ENCODE assay signal across 1 mouse cellular context in the genomic region with DNA sequence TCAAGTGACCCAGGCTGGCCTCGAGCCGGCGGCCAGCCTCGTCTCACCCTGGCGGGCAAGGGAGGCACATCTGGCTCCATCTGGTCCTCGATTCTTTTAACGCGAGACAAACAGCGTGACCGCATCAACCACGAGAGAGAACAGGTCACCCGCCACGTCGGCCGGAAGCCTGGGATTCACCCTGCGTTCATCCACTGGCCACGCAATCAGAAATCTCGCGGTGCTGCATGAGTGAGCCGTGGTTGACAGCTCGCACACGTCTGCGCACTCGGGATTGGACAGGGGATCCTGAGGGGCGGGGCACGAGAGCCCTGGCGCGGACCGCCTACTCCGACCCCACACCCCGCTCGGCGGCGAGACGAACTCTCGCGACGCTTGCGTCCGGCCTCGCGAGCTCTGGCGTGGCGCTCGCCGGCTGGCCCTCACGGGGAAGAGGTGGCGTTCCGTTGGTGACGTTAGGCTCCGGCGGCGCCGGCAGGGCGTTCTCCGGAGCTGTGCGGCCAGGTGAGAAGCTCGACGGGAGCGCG.
TF ChIP-seq lines count a peak whose summit lies in the region.

A gene (plus strand): TSS at position 378 of the 527 bp plus-strand sequence.

TF ChIP-seq in CH12.LX, 34 proteins besides CTCF, POLR2A, EP300 and RAD21 (continued from another document):
- TF ChIP-seq ELF1 (IDR thresholded peaks at IDR 0.05; ENCODE audit: low read depth, low read length) (peak; percentile 60; the same call in 1 of the 2 replicates), MEF2A (IDR thresholded peaks at IDR 0.05; ENCODE audit: borderline replicate concordance, low read depth, low read length) (peak; percentile 46; the same call in 1 of the 2 replicates), USF1 (IDR thresholded peaks at IDR 0.05; ENCODE audit: low read depth, low read length) (no peak), IRF4 (IDR thresholded peaks at IDR 0.05; ENCODE audit: low read depth, low read length) (peak; percentile 37; the same call in 1 of the 2 replicates), ZC3H11A (IDR thresholded peaks at IDR 0.05; ENCODE audit: low read depth, low read length) (no peak), JUND (conservative IDR thresholded peaks at IDR 0.05; ENCODE audit: low read depth, low read length) (no peak), CHD2 (IDR thresholded peaks at IDR 0.05; ENCODE audit: low read length) (peak; percentile 98), MAX (IDR thresholded peaks at IDR 0.05; ENCODE audit: low read length) (peak; percentile 92), MAZ (IDR thresholded peaks at IDR 0.05; ENCODE audit: low read depth, low read length) (no peak), NELFE (IDR thresholded peaks at IDR 0.05; ENCODE audit: low read depth, low read length) (peak; percentile 63), TBP (conservative IDR thresholded peaks at IDR 0.05; ENCODE audit: low read depth, low read length) (peak; percentile 49; the same call in 1 of the 2 replicates), MXI1 (IDR thresholded peaks at IDR 0.05; ENCODE audit: low read depth, low read length) (no peak), BHLHE40 (IDR thresholded peaks at IDR 0.05; ENCODE audit: low read depth, low read length) (peak; percentile 48; the same call in 1 of the 2 replicates), ZNF384 (IDR thresholded peaks at IDR 0.05; ENCODE audit: low read depth, low read length) (no peak), RCOR1 (conservative IDR thresholded peaks at IDR 0.05; ENCODE audit: low read depth, low read length) (no peak), MAFK (IDR thresholded peaks at IDR 0.05; ENCODE audit: insufficient replicate concordance, low read length) (no peak), SIN3A (IDR thresholded peaks at IDR 0.05; ENCODE audit: low read length) (no peak), KAT2A (IDR thresholded peaks at IDR 0.05; ENCODE audit: insufficient replicate concordance, low read length) (no peak), MYC (IDR thresholded peaks at IDR 0.05; ENCODE audit: low read depth, low read length) (peak; percentile 76; the same call in 1 of the 2 replicates)
TF ChIP-seq in CH12.LX: peak in this region for 14.
